Mouse (Mus musculus) embryo, embryonic 9.5 days (tissue): Measurements from ENCODE around the gene Macrod2.

ENCODE experiments used
- DNase-seq: peaks from one replicate; pipeline ENCODE4 v3.0.0-alpha.2; 2017; ENCODE audit errors: extremely low spot score

Gene Macrod2

DNA sequence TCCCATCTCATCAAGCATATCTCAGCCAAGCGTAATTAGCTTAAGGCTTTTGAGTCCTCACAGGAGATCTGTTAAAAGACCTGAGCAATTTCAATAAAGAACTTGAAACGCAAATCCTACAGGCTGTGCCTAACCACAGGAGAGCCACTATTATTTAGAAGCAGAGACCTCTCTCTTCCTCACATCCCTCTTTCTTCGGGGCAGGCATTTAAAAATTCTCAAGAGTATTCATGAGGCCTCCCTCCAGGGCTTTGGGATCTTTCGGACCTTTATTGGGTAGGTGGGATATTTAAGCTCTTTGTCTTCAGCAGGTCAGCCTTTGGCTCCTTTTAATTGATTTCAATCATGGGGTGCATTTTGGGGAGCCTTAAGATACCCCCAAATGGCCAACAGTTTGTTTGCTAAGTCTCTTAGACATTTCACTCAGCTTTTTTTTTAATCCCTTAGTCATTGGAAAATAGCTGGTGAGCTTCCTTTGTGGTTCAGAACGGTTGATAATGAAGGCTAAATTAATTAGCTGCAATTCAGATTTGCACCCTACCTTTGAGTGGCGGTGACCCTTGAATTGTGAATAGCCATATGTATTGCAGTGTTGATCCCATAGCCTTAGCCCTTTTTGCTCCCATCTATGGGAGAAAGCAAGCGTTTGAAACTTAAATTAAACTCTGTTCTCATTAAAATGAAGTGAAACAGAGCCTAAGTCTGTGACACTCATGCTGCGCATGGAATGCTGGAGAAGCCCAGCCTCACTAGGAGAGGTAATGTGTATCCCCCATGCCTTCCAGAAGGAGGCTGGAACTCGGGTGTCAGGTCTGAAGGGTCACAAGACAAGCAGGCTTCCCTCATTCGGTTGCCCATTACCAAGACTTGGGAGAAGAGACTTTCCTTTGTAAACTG is 1940.2 kb downstream of the Macrod2 start:
- peak; percentile 23 for DNase-seq

DNA sequence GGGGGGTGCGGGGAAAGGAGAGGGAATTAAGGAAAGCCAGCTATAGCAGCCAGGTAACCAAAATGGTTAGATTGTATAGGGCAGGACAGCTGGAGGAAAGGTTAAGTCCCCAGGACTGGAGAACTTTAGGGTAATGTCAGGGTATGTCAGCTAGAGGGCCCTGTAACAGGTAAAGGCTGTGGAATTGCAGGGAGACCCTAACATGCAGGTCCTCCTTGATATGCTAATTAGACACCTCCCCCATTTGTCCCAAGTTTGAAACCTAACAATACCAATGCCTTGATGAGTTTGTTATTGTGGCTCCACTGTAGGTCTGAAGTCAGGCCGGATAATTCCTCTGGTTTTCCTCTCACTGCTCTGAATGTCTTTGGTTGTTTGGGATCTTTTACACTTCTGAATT is 1948.9 kb downstream of the Macrod2 start:
- DNase-seq = no peak

DNA sequence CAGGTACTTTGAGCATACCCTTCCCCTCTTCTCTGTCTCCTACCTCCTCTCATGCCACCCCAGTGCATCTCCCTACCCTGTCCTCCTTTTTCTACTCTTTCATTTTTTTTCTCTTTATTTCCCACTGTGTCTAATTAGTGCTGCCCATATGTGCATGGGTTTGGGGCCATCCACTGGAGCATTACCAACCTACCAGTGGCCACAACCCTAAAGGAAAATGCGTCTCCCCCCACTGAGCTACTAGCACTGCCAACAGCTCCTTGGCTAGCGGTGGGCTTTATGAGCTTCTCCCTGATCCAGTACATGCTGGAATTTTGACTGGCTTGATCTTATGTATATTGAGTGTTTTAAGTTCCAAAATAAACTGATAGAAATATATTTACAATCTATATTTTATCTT is 1949.6 kb downstream of the Macrod2 start:
- DNase-seq = no peak

DNA sequence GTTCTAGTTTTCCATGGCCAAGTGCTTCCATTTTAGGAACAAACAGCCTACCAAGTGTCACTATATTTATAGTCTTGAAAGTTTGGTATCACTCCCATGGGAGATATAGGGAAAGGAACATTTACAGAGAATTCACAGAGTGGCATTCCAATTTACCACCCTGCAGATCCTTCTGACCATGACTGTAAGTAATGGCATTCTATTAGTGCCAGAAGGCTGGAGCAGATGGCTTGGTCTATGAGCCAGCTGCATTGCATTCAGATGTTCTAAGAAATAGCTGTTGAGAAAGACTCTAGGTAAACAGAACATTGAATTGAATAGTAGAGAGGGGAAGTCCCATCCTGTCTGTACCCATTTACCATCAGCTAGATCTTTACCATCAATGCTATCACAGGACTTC is 1954.7 kb downstream of the Macrod2 start:
- no peak for DNase-seq

DNA sequence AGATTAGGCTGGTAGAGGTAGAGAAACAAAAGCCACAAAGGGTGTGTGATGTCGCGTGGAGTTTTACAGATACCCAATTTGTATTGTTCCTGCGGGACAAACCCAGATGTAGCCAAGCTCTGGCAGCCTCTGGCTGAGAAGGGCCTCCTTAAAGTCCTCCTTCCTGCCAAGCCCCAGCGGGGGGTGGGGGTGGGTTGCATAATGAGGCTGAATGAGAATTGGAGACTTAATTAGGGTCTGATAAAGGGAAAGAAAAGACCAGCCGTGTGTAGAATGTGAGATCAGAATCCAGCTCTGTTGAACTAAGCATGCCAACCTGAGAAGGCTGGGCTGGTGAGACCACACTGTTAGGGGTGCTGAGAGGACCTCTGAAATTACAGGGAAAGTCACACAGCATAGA is 1967.8 kb downstream of the Macrod2 start:
- DNase-seq = peak; percentile 20

DNA sequence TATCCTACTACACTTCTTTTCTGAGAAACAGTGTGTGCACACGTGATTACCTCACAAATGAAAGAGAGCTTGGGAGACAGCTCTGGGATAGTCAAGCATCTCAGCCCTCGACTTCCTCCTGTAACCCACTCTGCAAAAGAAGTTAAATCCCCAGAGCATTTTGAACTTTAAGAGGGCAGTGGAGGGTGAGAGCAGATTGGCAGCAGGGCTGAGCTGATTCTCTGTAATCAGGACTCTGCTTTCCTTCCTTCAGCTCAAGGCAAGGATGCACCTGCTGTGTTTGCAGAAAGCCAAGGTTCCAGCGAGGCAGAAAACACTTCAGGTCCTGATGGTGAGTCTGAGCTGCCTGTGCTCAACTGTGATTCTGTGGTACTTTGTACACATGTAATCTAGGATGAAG is 1978.9 kb downstream of the Macrod2 start:
- no peak for DNase-seq

DNA sequence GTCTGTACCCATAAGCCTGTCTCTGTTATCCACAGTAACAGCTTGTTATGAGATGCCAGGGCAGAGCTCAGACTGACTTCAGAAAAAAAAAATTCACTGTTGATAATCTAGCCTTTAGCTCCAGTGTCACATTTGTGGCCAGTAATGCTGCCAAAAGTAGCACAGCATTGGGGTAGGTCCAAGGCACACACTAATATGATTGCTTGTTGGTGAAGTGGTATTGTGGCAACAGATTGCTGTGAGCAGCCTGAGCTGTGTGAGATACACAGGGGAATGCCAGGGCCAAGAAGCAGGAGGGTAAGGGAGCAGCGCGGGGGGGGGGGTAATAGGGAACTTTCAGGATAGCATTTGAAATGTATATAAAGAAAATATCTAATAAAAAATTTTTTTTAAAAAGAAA is 1985.5 kb downstream of the Macrod2 start:
- DNase-seq = no peak

DNA sequence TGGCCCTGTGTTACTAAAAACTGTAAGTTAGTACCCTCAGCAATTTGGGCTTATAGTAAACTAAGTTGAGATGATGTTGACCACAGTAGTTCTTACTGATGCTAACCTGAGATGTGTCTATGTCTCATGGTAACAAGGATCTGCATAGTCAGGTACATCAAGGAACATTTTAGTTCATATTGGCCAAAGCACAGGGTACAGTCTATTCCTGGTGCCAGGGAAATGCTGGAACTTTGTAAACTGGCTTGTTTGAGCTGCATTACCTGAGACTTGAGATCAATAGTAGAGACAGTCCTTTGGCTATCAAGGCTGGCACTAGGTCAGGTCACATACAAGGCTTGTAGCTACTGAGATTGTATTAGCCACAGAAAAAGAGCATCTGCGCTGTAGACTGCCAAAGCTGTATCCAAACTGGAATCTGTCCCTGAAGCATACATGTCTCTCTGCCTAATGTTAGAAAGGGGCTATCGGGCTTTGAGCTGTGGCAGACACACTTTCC is 1986.0 kb downstream of the Macrod2 start:
- DNase-seq = no peak

DNA sequence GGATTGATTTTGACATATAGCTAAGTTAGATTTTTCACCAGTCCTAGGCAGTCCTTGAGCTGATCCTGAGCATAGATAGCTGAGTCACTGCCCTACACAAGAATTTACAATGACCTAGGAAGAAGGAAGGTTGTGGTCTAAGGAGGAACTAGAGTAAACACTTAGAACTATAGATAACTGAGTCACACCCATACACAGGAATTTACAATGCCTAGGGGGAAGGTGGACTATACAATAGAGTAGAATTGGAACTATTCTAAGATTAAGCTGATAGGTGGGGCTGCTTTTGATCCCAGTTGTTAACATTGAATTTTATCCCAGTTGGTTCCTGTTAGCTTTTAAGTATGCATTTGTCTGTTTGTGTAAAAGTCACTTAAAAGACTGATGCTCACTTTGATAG is 1998.4 kb downstream of the Macrod2 start:
- DNase-seq = no peak

DNA sequence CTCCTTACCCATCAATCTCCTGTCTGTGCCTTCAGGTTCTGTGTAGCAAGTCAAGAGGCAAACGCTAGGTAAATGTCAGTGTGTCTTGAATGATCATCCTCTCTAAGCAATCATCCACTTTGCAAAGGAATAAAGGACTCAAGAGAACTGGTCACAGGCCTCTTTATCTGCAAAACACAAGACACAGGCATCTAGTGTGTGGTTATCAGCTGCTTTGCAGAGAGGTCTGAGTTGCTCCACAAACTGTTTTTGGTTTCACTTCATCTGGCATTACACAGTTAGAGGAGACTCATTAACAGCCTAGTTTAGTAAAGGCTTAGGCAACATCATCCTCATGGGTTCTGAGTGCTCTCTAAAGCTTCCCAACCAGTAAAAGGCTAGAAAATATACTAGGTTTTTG is 2004.4 kb downstream of the Macrod2 start:
- DNase-seq = no peak

DNA sequence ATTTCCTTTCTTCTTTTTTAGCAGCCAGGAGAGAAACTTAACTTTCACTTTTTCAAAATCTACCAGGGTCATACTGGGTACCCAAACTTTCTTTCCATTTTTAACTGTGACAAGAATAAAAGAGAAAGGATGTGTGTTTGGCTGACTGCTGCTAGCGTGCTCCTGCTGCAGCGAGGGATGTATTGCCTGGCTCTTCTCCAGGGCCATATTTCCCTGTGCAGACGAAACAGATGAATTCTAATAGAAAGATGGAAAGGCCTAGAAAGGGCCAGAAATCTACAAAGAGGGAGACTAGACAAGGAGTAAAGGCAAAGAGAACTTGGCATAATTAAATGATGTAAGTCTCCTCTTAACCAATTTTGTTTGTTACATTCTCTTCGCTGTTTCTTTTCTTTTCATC is 2005.7 kb downstream of the Macrod2 start:
- DNase-seq = no peak

DNA sequence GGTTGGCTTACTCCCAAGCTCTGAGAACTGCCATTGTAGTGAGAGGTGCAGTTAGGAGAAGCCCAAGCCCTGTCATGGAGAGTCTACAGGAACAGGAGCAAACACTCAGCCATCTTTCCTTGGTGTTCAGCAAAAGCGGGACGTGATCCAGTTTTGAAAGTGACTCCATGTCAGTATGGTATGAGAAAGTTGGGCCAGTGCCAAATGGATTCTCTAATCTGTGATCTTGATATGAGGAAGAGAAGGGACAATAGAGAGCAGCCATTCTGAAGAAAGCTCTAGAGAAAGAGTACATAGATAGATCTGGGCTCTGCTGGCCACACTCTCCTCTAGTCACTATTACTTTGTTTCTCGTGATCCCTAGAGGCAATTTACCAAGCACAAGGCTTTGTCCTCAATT is 2006.2 kb downstream of the Macrod2 start:
- no peak for DNase-seq

DNA sequence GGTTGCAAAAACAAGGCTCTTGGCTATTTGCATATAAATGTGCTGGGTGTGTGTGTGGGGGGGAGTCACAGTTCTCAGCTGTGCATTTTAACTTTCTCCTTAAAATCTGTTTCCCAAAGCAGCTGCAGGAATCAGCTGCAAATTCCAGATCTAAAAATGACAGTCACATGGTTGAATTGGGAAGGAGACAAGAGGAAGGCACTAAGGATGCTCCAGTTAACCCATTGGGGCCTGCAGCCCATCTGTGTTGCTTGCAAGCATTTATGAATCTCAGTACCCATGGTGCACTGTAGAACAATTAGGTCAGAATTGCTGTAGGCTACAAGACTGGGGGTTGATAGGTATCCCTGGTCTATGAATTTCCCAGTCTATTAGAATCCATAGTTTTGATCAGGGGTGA is 2008.3 kb downstream of the Macrod2 start:
- no peak for DNase-seq

DNA sequence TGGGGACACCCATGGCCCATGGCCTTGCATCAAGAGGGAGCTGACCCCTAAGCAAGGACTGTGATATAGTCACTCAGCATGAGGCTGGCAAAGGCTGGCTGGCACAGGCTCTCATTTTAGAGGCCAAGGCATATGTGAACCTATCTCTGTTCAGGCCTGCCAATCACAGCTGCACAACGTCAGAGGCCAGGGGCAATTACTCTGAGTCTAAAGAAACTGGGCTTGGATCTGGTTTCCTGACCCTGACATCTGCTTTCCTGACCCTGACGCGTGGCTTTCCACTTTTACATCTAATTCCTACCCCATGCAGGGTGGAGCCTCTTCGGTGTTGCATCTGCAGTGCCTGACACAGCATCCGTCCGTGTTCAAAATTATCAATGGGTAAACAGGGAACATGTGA is 2009.2 kb downstream of the Macrod2 start:
- peak; percentile 38 for DNase-seq

DNA sequence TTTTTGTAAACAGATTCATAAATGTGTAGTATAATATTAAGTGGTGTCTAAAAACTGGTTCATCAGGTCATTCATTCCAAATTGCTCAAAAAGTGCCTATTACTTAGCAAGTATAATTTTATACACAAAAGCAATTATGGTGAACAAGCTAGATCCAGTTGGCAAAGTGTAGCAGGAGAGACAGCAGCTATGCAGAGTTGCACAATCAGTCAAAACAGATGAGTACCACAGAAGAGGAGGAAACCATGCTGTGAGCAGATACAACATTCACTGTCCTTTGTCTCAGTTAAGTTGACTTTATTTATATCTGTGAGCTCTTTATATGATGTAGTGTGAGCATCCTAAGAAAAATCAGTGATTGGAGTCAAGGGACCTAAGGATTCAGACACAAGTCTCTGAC is 2012.2 kb downstream of the Macrod2 start:
- no peak for DNase-seq

DNA sequence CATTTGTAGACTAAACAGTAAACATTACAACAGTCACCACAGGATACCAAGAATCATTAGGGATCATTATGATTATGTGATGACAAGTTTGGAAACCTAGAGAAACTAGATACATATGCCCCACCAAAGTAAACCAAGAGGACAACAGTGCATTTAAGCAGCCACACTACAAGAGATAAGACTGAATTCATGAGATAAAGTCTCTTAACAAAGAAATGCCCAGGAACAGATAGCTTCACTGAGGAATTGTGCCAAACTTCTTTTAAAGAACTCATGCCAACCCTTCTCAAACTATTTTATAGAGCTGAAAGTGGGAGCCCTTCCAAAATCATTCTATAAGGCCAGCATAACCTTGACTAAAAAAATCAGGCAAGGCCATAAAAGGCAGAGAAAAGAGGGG is 2015.0 kb downstream of the Macrod2 start:
- DNase-seq = no peak

DNA sequence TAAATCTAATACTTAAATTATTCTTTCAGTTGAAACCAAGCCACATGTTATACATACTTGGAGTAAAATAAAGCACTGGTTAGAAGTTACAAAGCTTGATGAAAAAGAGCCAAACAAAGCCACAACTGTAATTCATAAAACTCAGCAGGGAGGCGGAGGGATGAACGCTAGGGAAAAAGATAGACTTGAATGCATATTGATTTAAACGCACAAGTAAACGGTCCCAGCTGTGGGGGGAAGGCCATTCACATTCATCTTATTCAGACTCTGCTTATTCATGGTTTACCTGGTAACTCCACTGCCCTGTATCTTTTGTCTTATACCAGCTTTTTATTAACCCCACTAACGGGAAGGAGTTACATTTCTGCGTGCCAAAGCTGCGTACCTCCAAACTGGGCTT is 2038.0 kb downstream of the Macrod2 start:
- DNase-seq = no peak

DNA sequence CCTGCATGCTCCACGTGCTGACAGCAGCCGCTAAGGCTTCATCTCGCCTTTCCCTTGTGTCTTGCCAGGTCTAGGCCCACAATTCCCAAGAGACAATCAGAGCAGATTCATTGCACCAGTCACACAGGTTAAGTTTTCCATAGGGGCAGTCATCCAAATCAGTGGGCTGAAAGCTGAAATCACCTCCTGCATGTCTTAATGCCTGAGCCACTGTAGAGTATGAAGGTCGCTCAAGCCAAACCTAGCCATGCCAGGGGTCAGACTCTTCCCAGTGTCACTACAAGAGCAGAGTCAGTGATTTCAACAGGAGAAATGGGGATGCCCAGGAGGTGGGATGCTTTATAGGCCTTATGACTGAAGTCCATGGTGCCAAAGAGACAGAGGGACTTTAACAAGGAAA is 2039.6 kb downstream of the Macrod2 start:
- no peak for DNase-seq

DNA sequence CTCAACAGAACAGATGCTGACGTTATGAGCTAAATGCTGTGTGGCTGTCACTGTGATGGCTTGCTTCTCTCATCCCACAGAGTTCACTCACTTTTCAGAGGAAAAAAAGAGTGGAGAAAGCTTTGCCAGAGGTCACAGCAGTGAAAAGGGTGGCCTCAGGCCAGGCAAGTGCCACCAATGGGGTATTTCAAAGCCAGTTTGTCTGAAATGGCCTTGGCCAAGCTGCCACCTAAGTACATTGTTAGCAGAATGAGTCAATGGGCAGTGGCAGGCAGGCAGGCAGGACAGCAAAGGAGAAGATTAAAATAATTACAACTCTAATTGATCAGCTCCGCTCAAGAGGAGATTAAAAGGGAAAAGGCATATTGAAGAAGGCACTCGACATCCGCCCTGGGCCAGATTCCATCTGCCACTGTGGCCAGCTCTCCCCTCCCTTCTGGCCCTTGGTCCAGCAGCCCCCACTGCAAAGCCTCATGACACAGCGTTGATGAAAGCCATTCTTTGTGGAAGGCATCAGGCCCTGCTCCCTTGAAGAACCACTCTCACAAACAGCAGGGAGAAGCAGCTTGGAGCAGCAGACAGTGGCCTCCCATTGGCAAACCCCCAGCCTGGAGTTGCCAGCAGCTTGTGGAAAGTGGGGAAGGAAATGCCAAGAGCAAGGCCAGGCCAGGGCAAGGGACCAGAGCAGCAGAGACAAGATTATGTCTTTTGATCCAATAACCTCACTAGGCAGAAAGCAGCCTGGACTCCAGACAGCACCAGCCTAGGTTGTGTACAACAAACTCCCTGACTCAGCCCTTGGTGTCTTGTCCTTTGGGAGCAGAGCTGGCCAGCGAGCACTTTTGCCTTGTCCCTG is 2042.7 kb downstream of the Macrod2 start:
- DNase-seq = no peak
